Mouse (Mus musculus): Measurements from ENCODE around the gene C2cd2l. TPM values are rescaled to one million over a fixed set of nuclear protein-coding genes. Genes with fewer than 3 reads are reported as not detected.
A peak's percentile ranks its signal among the peaks of the same experiment; 100 is the strongest.
"Not testable (repeated sequence)": the region's sequence is repeated elsewhere in the genome, so short reads cannot be mapped to it uniquely, and the experiment has no call there.

Gene C2cd2l
- polyA plus RNA-seq, 1 experiment from 2014 or later: 6.7 TPM

GRCm38 (mm10) chr9:44343290-44343689 lies 23.2 kb upstream of the C2cd2l start:
- DNase-seq: peak; percentile 27
- no peaks in the 10 kb centered on the region for H3K4me1 ChIP-seq (ENCODE audit: insufficient read depth)
- 8% methylated on average over 6 of the region's 6 CpGs for WGBS
- H3K27me3 ChIP-seq (ENCODE audit: insufficient read depth, low read length): no peaks in the 10 kb centered on the region
- peaks cover 43% of the 10 kb centered on the region for H3K36me3 ChIP-seq (ENCODE audit: insufficient read depth)
- peak overlapping the region; percentile 76 for H3K4me3 ChIP-seq (ENCODE audit: low read depth, low read length)
- H3K4me2 ChIP-seq: peak overlapping the region; percentile 82
- H3K9ac ChIP-seq: peak overlapping the region; percentile 74
- peak overlapping the region; percentile 98 for H3K27ac ChIP-seq (ENCODE audit: low read depth)
- no peaks in the 10 kb centered on the region for H3K9me3 ChIP-seq (ENCODE audit: low read depth, low read length)
- no peak for TF ChIP-seq CTCF (IDR thresholded peaks at IDR 0.05; ENCODE audit: low read depth)
- ATAC-seq (ENCODE audit: insufficient read depth): peak; percentile 26

- no peak for DNase-seq
- no peak for ATAC-seq (ENCODE audit: insufficient read depth)
- Histone ChIP-seq H3K9me3 (ENCODE audit: low read depth, low read length) (no peaks in the 10 kb centered on the region), H3K9ac (peak overlapping the region; percentile 74; the same call in 1 of the 2 replicates), H3K27ac (ENCODE audit: low read depth) (peak overlapping the region; percentile 98; the same call in 1 of the 2 replicates), H3K4me1 (ENCODE audit: insufficient read depth) (no peaks in the 10 kb centered on the region), H3K27me3 (ENCODE audit: insufficient read depth, low read length) (no peaks in the 10 kb centered on the region), H3K4me2 (peak overlapping the region; percentile 82), H3K36me3 (ENCODE audit: insufficient read depth) (peaks cover 41% of the 10 kb centered on the region), H3K4me3 (ENCODE audit: low read depth, low read length) (peak overlapping the region; percentile 76; the same call in 1 of the 2 replicates)
- 100% methylated on average over 1 of the region's 1 CpGs for WGBS
- no peak for TF ChIP-seq CTCF (IDR thresholded peaks at IDR 0.05; ENCODE audit: low read depth)
These were observed 22.5 kb upstream of the C2cd2l start for GRCm38 (mm10) chr9:44342605-44343004.

GRCm38 (mm10) chr9:44342173-44342572 lies 22.1 kb upstream of the C2cd2l start:
- no peak for TF ChIP-seq CTCF (IDR thresholded peaks at IDR 0.05; ENCODE audit: low read depth)
- H3K27me3 ChIP-seq (ENCODE audit: insufficient read depth, low read length): no peaks in the 10 kb centered on the region
- peak overlapping the region; percentile 39 for H3K9ac ChIP-seq
- no peaks in the 10 kb centered on the region for H3K4me1 ChIP-seq (ENCODE audit: insufficient read depth)
- peak overlapping the region; percentile 76; the same call in 1 of the 2 replicates for H3K4me3 ChIP-seq (ENCODE audit: low read depth, low read length)
- no peak for DNase-seq
- no peaks in the 10 kb centered on the region for H3K9me3 ChIP-seq (ENCODE audit: low read depth, low read length)
- ATAC-seq (ENCODE audit: insufficient read depth): no peak
- peaks cover 39% of the 10 kb centered on the region for H3K36me3 ChIP-seq (ENCODE audit: insufficient read depth)
- WGBS: 70% methylated on average over 3 of the region's 3 CpGs
- H3K27ac ChIP-seq (ENCODE audit: low read depth): peak overlapping the region; percentile 21; the same call in 1 of the 2 replicates
- H3K4me2 ChIP-seq: peak overlapping the region; percentile 82

GRCm38 (mm10) chr9:44341487-44341886 lies 21.4 kb upstream of the C2cd2l start:
- Histone ChIP-seq H3K4me1 (ENCODE audit: insufficient read depth) (no peaks in the 10 kb centered on the region), H3K9ac (peak overlapping the region; percentile 39; the same call in 1 of the 2 replicates), H3K27ac (ENCODE audit: low read depth) (peak overlapping the region; percentile 7; the same call in 1 of the 2 replicates), H3K4me2 (no peak overlapping the region; the same call in 1 of the 2 replicates), H3K27me3 (ENCODE audit: insufficient read depth, low read length) (no peaks in the 10 kb centered on the region), H3K36me3 (ENCODE audit: insufficient read depth) (peaks cover 36% of the 10 kb centered on the region), H3K4me3 (ENCODE audit: low read depth, low read length) (peak overlapping the region; percentile 76), H3K9me3 (ENCODE audit: low read depth, low read length) (no peaks in the 10 kb centered on the region)
- TF ChIP-seq CTCF (IDR thresholded peaks at IDR 0.05; ENCODE audit: low read depth): no peak
- DNase-seq (no peak), ATAC-seq (ENCODE audit: insufficient read depth) (no peak)
- WGBS: 79% methylated on average over 5 of the region's 5 CpGs

- Histone ChIP-seq H3K4me2 (no peak overlapping the region), H3K4me3 (ENCODE audit: low read depth, low read length) (no peak overlapping the region)
These were observed 18.5 kb upstream of the C2cd2l start for GRCm38 (mm10) chr9:44338574-44338973.

GRCm38 (mm10) chr9:44337436-44338169 lies 17.5 kb upstream of the C2cd2l start:
- H3K4me3 ChIP-seq (ENCODE audit: low read depth, low read length): peak overlapping the region; percentile 99
- TF ChIP-seq CTCF (IDR thresholded peaks at IDR 0.05; ENCODE audit: low read depth): no peak
- H3K4me2 ChIP-seq: peak overlapping the region; percentile 59
- H3K4me1 ChIP-seq (ENCODE audit: insufficient read depth): no peaks in the 10 kb centered on the region
- H3K27me3 ChIP-seq (ENCODE audit: insufficient read depth, low read length): no peaks in the 10 kb centered on the region
- no peaks in the 10 kb centered on the region for H3K9me3 ChIP-seq (ENCODE audit: low read depth, low read length)
- H3K27ac ChIP-seq (ENCODE audit: low read depth): peak overlapping the region; percentile 16; the same call in 1 of the 2 replicates
- 51% methylated on average over 9 of the region's 9 CpGs for WGBS
- peaks cover 48% of the 10 kb centered on the region for H3K36me3 ChIP-seq (ENCODE audit: insufficient read depth)
- DNase-seq (no peak), ATAC-seq (ENCODE audit: insufficient read depth) (no peak)
- H3K9ac ChIP-seq: peak overlapping the region; percentile 18

More at GRCm38 (mm10) chr9:44338574-44338973, 18.5 kb upstream of the C2cd2l start:
- TF ChIP-seq CTCF (IDR thresholded peaks at IDR 0.05; ENCODE audit: low read depth): no peak
- WGBS: 75% methylated on average over 5 of the region's 5 CpGs
- ATAC-seq (ENCODE audit: insufficient read depth): no peak
- Histone ChIP-seq H3K4me1 (ENCODE audit: insufficient read depth) (no peaks in the 10 kb centered on the region), H3K36me3 (ENCODE audit: insufficient read depth) (peaks cover 38% of the 10 kb centered on the region), H3K27me3 (ENCODE audit: insufficient read depth, low read length) (no peaks in the 10 kb centered on the region), H3K27ac (ENCODE audit: low read depth) (no peak overlapping the region), H3K9ac (no peak overlapping the region), H3K9me3 (ENCODE audit: low read depth, low read length) (no peaks in the 10 kb centered on the region)
- DNase-seq: peak; percentile 35

- Histone ChIP-seq H3K4me2 (peak overlapping the region; percentile 59), H3K36me3 (ENCODE audit: insufficient read depth) (peaks cover 53% of the 10 kb centered on the region)
- DNase-seq: no peak
These were observed 16.9 kb upstream of the C2cd2l start for GRCm38 (mm10) chr9:44336964-44337363.

GRCm38 (mm10) chr9:44336513-44336912 lies 16.4 kb upstream of the C2cd2l start:
- not testable (repeated sequence) for DNase-seq; H3K9me3 ChIP-seq (ENCODE audit: low read depth, low read length)

More at GRCm38 (mm10) chr9:44336964-44337363, 16.9 kb upstream of the C2cd2l start:
- 0 out of 2 replicates have a peak overlapping the region, but pooled peaks have one; percentile 38 for H3K27ac ChIP-seq (ENCODE audit: low read depth)
- H3K27me3 ChIP-seq (ENCODE audit: insufficient read depth, low read length): no peaks in the 10 kb centered on the region
- H3K9ac ChIP-seq: peak overlapping the region; percentile 99
- no peaks in the 10 kb centered on the region for H3K9me3 ChIP-seq (ENCODE audit: low read depth, low read length)
- no peak for ATAC-seq (ENCODE audit: insufficient read depth)
- H3K4me1 ChIP-seq (ENCODE audit: insufficient read depth): no peaks in the 10 kb centered on the region
- H3K4me3 ChIP-seq (ENCODE audit: low read depth, low read length): peak overlapping the region; percentile 99
- 45% methylated on average over 3 of the region's 3 CpGs for WGBS
- no peak for TF ChIP-seq CTCF (IDR thresholded peaks at IDR 0.05; ENCODE audit: low read depth)

More at GRCm38 (mm10) chr9:44336513-44336912, 16.4 kb upstream of the C2cd2l start:
- peak overlapping the region; percentile 99 for H3K4me3 ChIP-seq (ENCODE audit: low read depth, low read length)
- peak overlapping the region; percentile 99 for H3K9ac ChIP-seq
- not testable (repeated sequence) for ATAC-seq (ENCODE audit: insufficient read depth); H3K27me3 ChIP-seq (ENCODE audit: insufficient read depth, low read length); H3K4me1 ChIP-seq (ENCODE audit: insufficient read depth)
- H3K27ac ChIP-seq (ENCODE audit: low read depth): 0 out of 2 replicates have a peak overlapping the region, but pooled peaks have one; percentile 38
- H3K4me2 ChIP-seq: peak overlapping the region; percentile 59
- 21% methylated on average over 4 of the region's 4 CpGs for WGBS
- H3K36me3 ChIP-seq (ENCODE audit: insufficient read depth): peaks cover 54% of the 10 kb centered on the region

Measured in lung, embryonic 14.5 days (tissue).